Mouse (Mus musculus) lung, postnatal 0 days (tissue): ENCODE data around the gene Akt2.

Source experiments
- CTCF ChIP-seq: IDR thresholded peaks from 2 replicates; pipeline ENCODE4 v1.5.1; 2016; ENCODE audit warnings: antibody characterized with exemption, mild to moderate bottlenecking
- EP300 ChIP-seq: IDR thresholded peaks from 2 replicates; pipeline ENCODE4 v1.6.1; 2016; ENCODE audit warnings: antibody characterized with exemption, mild to moderate bottlenecking, control low read depth

GRCm38 (mm10) chr7:27657824-27658395 lies 66.6 kb downstream of the Akt2 start:
- TF ChIP-seq CTCF (no peak), EP300 (no peak)
